Mouse (Mus musculus): ENCODE measurements around the gene Vma21. TPM values are rescaled to one million over a fixed set of nuclear protein-coding genes. Genes with fewer than 3 reads are reported as not detected.

Vma21 gene
- 1.3 and 1.6 TPM in 2 replicates for polyA plus RNA-seq (2012; rRNA removed)

DNA sequence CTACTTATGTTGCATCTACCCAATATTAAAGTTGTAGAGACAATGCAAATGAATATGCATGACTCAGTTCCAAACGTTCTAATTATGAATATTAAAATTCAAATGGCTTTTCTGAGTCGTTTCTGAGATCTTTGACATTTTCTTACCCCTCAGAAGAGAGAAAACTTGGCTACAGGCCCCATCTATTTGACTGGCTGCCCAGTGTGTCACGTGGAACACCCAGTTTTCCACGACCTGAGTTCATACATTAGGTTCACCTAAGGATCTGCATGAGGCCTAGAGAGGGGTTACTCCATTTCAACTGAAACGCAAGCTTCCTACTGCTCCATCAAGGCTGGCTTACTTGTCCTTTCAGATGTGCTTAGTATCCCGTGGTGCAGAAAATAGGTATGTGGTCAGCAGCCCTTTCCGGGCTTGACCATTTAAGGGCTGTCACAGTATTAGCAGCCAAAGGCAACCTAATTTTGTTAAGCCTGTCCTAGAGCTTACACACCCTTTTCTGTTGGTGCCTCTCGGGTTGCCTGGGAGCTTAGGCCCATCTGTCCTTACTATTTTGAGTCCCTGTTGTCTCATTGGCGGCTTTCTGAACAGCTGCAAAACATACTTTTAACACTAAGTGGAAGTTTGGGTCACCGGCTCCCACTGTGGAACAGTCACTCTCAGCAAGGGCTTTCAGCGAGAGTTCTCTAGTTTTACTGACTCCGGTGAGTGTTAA is at the start of gene Vma21:
Vma21 (plus strand) TSS at position 294 of the 715 bp plus-strand sequence.

Other genes starting within 250 kb of the Vma21 start
- gene Gpr50, start 152.3 kb upstream of the Vma21 start, polyA plus RNA-seq (2012; rRNA removed), result 0.04 TPM in 1 of 2 replicates, not detected in the other
- 0.05 and 0.08 TPM in 2 replicates for gene Gm1141, start 105.1 kb downstream of the Vma21 start, polyA plus RNA-seq (2012; rRNA removed)
- 0.27 and 0.43 TPM in 2 replicates for gene Prrg3, start 146.7 kb downstream of the Vma21 start, polyA plus RNA-seq (2012; rRNA removed)
- not detected in 2 replicates for gene Fate1, start 157.1 kb downstream of the Vma21 start, polyA plus RNA-seq (2012; rRNA removed)
- not detected in 2 replicates for gene Cnga2, start 175.9 kb downstream of the Vma21 start, polyA plus RNA-seq (2012; rRNA removed)

All from stomach, adult 2 months (tissue).